Mouse (Mus musculus): ENCODE measurements around the gene Fbxl16. TPM values are rescaled to one million over a fixed set of nuclear protein-coding genes. Genes with fewer than 3 reads are reported as not detected.

Gene Fbxl16
- polyA plus RNA-seq, 1 experiment from 2014 or later: 0.75 TPM

DNA sequence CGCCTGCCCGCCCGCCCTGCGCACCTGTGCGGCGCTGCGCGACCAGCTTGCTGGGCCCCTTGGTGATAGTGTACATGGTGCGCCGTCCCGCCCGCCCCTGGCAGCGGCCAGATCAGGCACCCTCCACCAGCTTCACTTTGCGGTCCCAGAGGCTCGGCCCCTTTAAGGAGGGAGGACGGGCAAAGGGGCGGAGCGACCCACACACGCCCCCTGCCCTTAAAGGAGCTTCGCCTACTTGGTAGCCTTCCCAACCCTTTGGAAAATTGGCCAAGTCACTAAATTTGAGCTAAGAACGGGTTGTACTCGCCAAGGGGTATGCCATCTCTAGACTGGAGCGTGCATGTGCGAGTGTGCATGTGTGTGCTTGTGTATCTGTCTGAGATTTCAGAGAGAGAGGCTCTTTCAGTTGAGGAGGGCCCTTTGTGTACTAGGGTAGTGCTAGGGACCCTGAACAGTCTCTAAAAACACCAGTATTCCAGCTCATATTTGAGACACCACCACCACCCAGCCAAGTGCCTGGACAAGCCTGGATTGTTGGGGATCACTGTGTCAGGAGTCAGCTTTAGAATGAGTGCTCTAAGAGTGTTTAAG, 59.8 kb downstream of the Fbxl16 start, which contains the start of gene Mcrip2:
TSS of gene Mcrip2 (minus strand) at position 164 of the 591 bp plus-strand sequence.
- peak; percentile 87 for ATAC-seq (replicated peaks; ENCODE audit: extremely low read depth, insufficient read depth, low FRiP score)
- H3K9me3 ChIP-seq (replicated peaks; ENCODE audit: control insufficient read depth, low read length): no peaks in the 10 kb centered on the region
- under 1% methylated on average over 24 of the region's 24 CpGs for WGBS
- peaks cover 14% of the 10 kb centered on the region for H3K4me1 ChIP-seq (ENCODE audit: control insufficient read depth, insufficient read depth, low read length)
- H3K9ac ChIP-seq (ENCODE audit: low read length): peak within 1 kb of the TSS; percentile 97
- H3K4me2 ChIP-seq (ENCODE audit: low read depth, low read length): peak within 1 kb of the TSS; percentile 90
- H3K27me3 ChIP-seq (ENCODE audit: control insufficient read depth, insufficient read depth, low read length): no peaks in the 10 kb centered on the region
- H3K27ac ChIP-seq (ENCODE audit: low read length): peak within 1 kb of the TSS; percentile 98
- H3K36me3 ChIP-seq (ENCODE audit: control insufficient read depth, insufficient read depth): no peaks in the 10 kb centered on the region
- H3K4me3 ChIP-seq (ENCODE audit: low read length): peak within 1 kb of the TSS; percentile 94

DNA sequence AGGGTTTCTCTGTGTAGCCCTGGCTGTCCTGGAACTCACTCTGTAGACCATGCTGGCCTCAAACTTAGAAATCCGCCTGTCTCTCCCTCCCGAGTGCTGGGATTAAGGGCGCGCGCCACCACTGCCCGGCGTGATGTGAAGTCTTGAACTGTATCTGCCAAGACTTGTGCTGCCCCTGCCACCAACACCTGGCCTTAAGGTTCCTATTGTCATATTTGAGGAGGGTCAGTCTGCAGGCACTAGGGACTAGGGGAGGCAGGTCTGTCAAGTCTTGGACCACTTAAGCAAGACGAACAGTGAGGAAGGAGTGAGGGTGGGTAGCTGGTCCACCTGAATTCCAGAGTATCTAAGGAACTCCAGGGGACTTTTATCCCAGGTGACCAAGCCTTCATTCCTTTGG, 60.6 kb downstream of the Fbxl16 start:
- WGBS: 87% methylated on average over 8 of the region's 8 CpGs
- ATAC-seq (replicated peaks; ENCODE audit: extremely low read depth, insufficient read depth, low FRiP score): no peak
- Histone ChIP-seq H3K4me3 (ENCODE audit: low read length) (no peak overlapping the region), H3K27ac (ENCODE audit: low read length) (no peak overlapping the region), H3K36me3 (ENCODE audit: control insufficient read depth, insufficient read depth) (no peaks in the 10 kb centered on the region), H3K4me1 (ENCODE audit: control insufficient read depth, insufficient read depth, low read length) (peaks cover 21% of the 10 kb centered on the region), H3K27me3 (ENCODE audit: control insufficient read depth, insufficient read depth, low read length) (no peaks in the 10 kb centered on the region), H3K9me3 (replicated peaks; ENCODE audit: control insufficient read depth, low read length) (no peaks in the 10 kb centered on the region), H3K4me2 (ENCODE audit: low read depth, low read length) (no peak overlapping the region), H3K9ac (ENCODE audit: low read length) (no peak overlapping the region)

DNA sequence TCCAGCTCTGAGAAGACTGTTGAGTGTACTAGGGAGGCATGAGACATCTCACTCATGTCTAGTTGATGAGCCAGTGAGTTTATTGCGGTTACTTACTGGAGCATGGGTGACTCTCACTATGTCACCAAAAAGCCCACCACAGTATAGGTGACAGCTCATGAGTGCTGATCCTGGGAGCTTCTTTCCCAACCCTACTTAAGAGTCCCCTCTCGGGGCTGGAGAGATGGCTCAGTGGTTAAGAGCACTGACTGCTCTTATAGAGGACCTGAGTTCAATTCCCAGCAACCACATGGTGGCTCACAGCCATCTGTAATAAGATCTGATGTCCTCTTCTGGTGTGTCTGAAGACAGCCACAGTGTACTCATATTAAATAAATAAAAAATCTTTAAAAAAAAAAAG, 61.1 kb downstream of the Fbxl16 start:
- ATAC-seq (replicated peaks; ENCODE audit: extremely low read depth, insufficient read depth, low FRiP score): no peak
- no peaks in the 10 kb centered on the region for H3K27me3 ChIP-seq (ENCODE audit: control insufficient read depth, insufficient read depth, low read length)
- 85% methylated on average over 2 of the region's 2 CpGs for WGBS
- H3K4me2 ChIP-seq (ENCODE audit: low read depth, low read length): no peak overlapping the region
- H3K4me1 ChIP-seq (ENCODE audit: control insufficient read depth, insufficient read depth, low read length): peaks cover 21% of the 10 kb centered on the region
- no peak overlapping the region for H3K4me3 ChIP-seq (ENCODE audit: low read length)
- no peaks in the 10 kb centered on the region for H3K36me3 ChIP-seq (ENCODE audit: control insufficient read depth, insufficient read depth)
- no peak overlapping the region for H3K27ac ChIP-seq (ENCODE audit: low read length)
- H3K9me3 ChIP-seq (replicated peaks; ENCODE audit: control insufficient read depth, low read length): no peaks in the 10 kb centered on the region
- H3K9ac ChIP-seq (ENCODE audit: low read length): no peak overlapping the region

Small RNA genes within 50 kb of the gene (microRNA-seq; reads per million reads assigned to microRNA genes)
- gene Mir3082: not detected
- gene Mir6966: 0.79 reads per million

Other genes starting within 250 kb of the Fbxl16 start
- 0.54 and 0.82 TPM in 2 replicates for gene Sox8, start 238.4 kb upstream of the Fbxl16 start, polyA plus RNA-seq (2015; fragmentation: Nextera tagmentation; extraction: Ambion mirVana)
- gene Lmf1, start 230.0 kb upstream of the Fbxl16 start, polyA plus RNA-seq (2015; fragmentation: Nextera tagmentation; extraction: Ambion mirVana): 36.9 and 39.8 TPM in 2 replicates
- 0.60 and 2.2 TPM in 2 replicates for gene Gng13, start 91.9 kb upstream of the Fbxl16 start, polyA plus RNA-seq (2015; fragmentation: Nextera tagmentation; extraction: Ambion mirVana)
- 16.7 and 17.2 TPM in 2 replicates for gene Chtf18, start 81.7 kb upstream of the Fbxl16 start, polyA plus RNA-seq (2015; fragmentation: Nextera tagmentation; extraction: Ambion mirVana)
- 12.7 and 13.7 TPM in 2 replicates for gene Rpusd1, start 81.4 kb upstream of the Fbxl16 start, polyA plus RNA-seq (2015; fragmentation: Nextera tagmentation; extraction: Ambion mirVana)
- gene Mslnl, start 73.0 kb upstream of the Fbxl16 start, polyA plus RNA-seq (2015; fragmentation: Nextera tagmentation; extraction: Ambion mirVana): 0.16 TPM in 2 replicates
- 50.0 and 51.1 TPM in 2 replicates for gene Msln, start 54.7 kb upstream of the Fbxl16 start, polyA plus RNA-seq (2015; fragmentation: Nextera tagmentation; extraction: Ambion mirVana)
- gene Narfl, start 35.3 kb upstream of the Fbxl16 start, polyA plus RNA-seq (2015; fragmentation: Nextera tagmentation; extraction: Ambion mirVana): 38.3 and 39.7 TPM in 2 replicates
- 51.4 and 55.2 TPM in 2 replicates for gene Haghl, start 23.4 kb upstream of the Fbxl16 start, polyA plus RNA-seq (2015; fragmentation: Nextera tagmentation; extraction: Ambion mirVana)
- 0.53 and 0.80 TPM in 2 replicates for gene Ccdc78, start 22.5 kb upstream of the Fbxl16 start, polyA plus RNA-seq (2015; fragmentation: Nextera tagmentation; extraction: Ambion mirVana)
- 65.1 and 68.9 TPM in 2 replicates for gene Fam173a, start 16.2 kb upstream of the Fbxl16 start, polyA plus RNA-seq (2015; fragmentation: Nextera tagmentation; extraction: Ambion mirVana)
- 0.26 and 0.54 TPM in 2 replicates for gene AC134908.4, start 13.4 kb upstream of the Fbxl16 start, polyA plus RNA-seq (2015; fragmentation: Nextera tagmentation; extraction: Ambion mirVana)
- 25.6 and 26.9 TPM in 2 replicates for gene Metrn, start 11.9 kb upstream of the Fbxl16 start, polyA plus RNA-seq (2015; fragmentation: Nextera tagmentation; extraction: Ambion mirVana)
- 18.7 and 19.8 TPM in 2 replicates for gene Wdr24, start 14.5 kb downstream of the Fbxl16 start, polyA plus RNA-seq (2015; fragmentation: Nextera tagmentation; extraction: Ambion mirVana)
- 35.0 and 36.6 TPM in 2 replicates for gene Jmjd8, start 19.8 kb downstream of the Fbxl16 start, polyA plus RNA-seq (2015; fragmentation: Nextera tagmentation; extraction: Ambion mirVana)
- gene Stub1, start 24.3 kb downstream of the Fbxl16 start, polyA plus RNA-seq (2015; fragmentation: Nextera tagmentation; extraction: Ambion mirVana): 292 and 304 TPM in 2 replicates
- gene Rhbdl1, start 28.2 kb downstream of the Fbxl16 start, polyA plus RNA-seq (2015; fragmentation: Nextera tagmentation; extraction: Ambion mirVana): 1.6 and 1.7 TPM in 2 replicates
- 2.0 and 2.5 TPM in 2 replicates for gene Gm20683, start 32.7 kb downstream of the Fbxl16 start, polyA plus RNA-seq (2015; fragmentation: Nextera tagmentation; extraction: Ambion mirVana)
- gene Rhot2, start 35.8 kb downstream of the Fbxl16 start, polyA plus RNA-seq (2015; fragmentation: Nextera tagmentation; extraction: Ambion mirVana): 31.6 and 32.7 TPM in 2 replicates
- gene Wdr90, start 52.4 kb downstream of the Fbxl16 start, polyA plus RNA-seq (2015; fragmentation: Nextera tagmentation; extraction: Ambion mirVana): 13.1 and 15.0 TPM in 2 replicates
- gene Mcrip2, start 59.7 kb downstream of the Fbxl16 start, polyA plus RNA-seq (2015; fragmentation: Nextera tagmentation; extraction: Ambion mirVana): 225 and 234 TPM in 2 replicates
- gene Mettl26, start 66.0 kb downstream of the Fbxl16 start, polyA plus RNA-seq (2015; fragmentation: Nextera tagmentation; extraction: Ambion mirVana): 35.1 and 37.1 TPM in 2 replicates
- 0.30 and 0.41 TPM in 2 replicates for gene Wfikkn1, start 71.8 kb downstream of the Fbxl16 start, polyA plus RNA-seq (2015; fragmentation: Nextera tagmentation; extraction: Ambion mirVana)
- gene Rab40c, start 110.6 kb downstream of the Fbxl16 start, polyA plus RNA-seq (2015; fragmentation: Nextera tagmentation; extraction: Ambion mirVana): 14.5 and 18.7 TPM in 2 replicates
- 59.3 and 66.0 TPM in 2 replicates for gene Pigq, start 135.9 kb downstream of the Fbxl16 start, polyA plus RNA-seq (2015; fragmentation: Nextera tagmentation; extraction: Ambion mirVana)
- 0.06 and 0.11 TPM in 2 replicates for gene Nhlrc4, start 135.9 kb downstream of the Fbxl16 start, polyA plus RNA-seq (2015; fragmentation: Nextera tagmentation; extraction: Ambion mirVana)
- gene A930017K11Rik, start 143.5 kb downstream of the Fbxl16 start, polyA plus RNA-seq (2015; fragmentation: Nextera tagmentation; extraction: Ambion mirVana): 0.11 TPM in 1 of 2 replicates, not detected in the other
- gene Capn15, start 176.7 kb downstream of the Fbxl16 start, polyA plus RNA-seq (2015; fragmentation: Nextera tagmentation; extraction: Ambion mirVana): 12.0 and 14.5 TPM in 2 replicates

Measured in heart, embryonic 16.5 days (tissue).